Mouse (Mus musculus) midbrain, embryonic 14.5 days (tissue): ENCODE data around the gene Mmp25. TPM values are rescaled to one million over a fixed set of nuclear protein-coding genes. Genes with fewer than 3 reads are reported as not detected.

ENCODE experiments used
- ATAC-seq: fragments of 200-750 bp; cut with Nextera tagmentation; 2 replicates; pipeline ENCODE4 v1.8.0; 2017; ENCODE audit warnings: moderate number of reproducible peaks, moderate library complexity; ENCODE audit not compliant: low FRiP score, low TSS enrichment
- DNase-seq: peaks from one replicate; pipeline ENCODE4 v3.0.0-alpha.2; 2015
- H3K27ac ChIP-seq: fragments of 300-500 bp; sonication (generic); replicated peaks from 2 replicates; pipeline ENCODE4 v1.5.1; 2014; ENCODE audit warnings: mild to moderate bottlenecking, low read depth, low read length, moderate library complexity
- H3K27me3 ChIP-seq: fragments of 300-500 bp; sonication (generic); 2 replicates; pipeline ENCODE4 v1.6.1; 2014; ENCODE audit warnings: low read length, control low read depth, mixed read lengths; ENCODE audit not compliant: control insufficient read depth, insufficient read depth
- H3K36me3 ChIP-seq: fragments of 300-500 bp; sonication (generic); 2 replicates; pipeline ENCODE4 v1.6.1; 2014; ENCODE audit warnings: low read length, control low read depth; ENCODE audit not compliant: control insufficient read depth, insufficient read depth
- H3K4me1 ChIP-seq: fragments of 300-500 bp; sonication (generic); 2 replicates; pipeline ENCODE4 v1.6.1; 2014; ENCODE audit warnings: mild to moderate bottlenecking, antibody characterized with exemption, low read length, control low read depth; ENCODE audit not compliant: control insufficient read depth, insufficient read depth
- H3K4me2 ChIP-seq: fragments of 300-500 bp; sonication (generic); 2 replicates; pipeline ENCODE4 v1.6.1; 2014; ENCODE audit warnings: mild to moderate bottlenecking, low read length, moderate library complexity
- H3K4me3 ChIP-seq: fragments of 300-500 bp; sonication (generic); replicated peaks from 2 replicates; pipeline ENCODE4 v1.5.1; 2014; ENCODE audit warnings: low read depth, low read length
- H3K9ac ChIP-seq: fragments of 300-500 bp; sonication (generic); replicated peaks from 2 replicates; pipeline ENCODE4 v1.6.1; 2014; ENCODE audit warnings: mild to moderate bottlenecking, low read length, moderate library complexity
- H3K9me3 ChIP-seq: fragments of 300-500 bp; sonication (generic); 2 replicates; pipeline ENCODE4 v1.6.1; 2016; ENCODE audit warnings: low read length, control low read depth, mixed read lengths; ENCODE audit not compliant: control insufficient read depth
- WGBS: fragments of 180-500 bp; shearing (Covaris S2); extraction: QIAGEN DNeasy Blood & Tissue Kit; methylation state at CpG from one replicate; pipeline ENCODE4 v1.1.7; 2014; 5-methylcytosine and 5-hydroxymethylcytosine counted together
- polyA plus RNA-seq: library from polyadenylated mRNA; unstranded; fragments of >200 nt; fragmentation: Nextera tagmentation; extraction: Ambion mirVana; gene quantifications from 2 replicates; pipeline ENCODE4 v1.2.1, GENCODE M21; 2014

Gene Mmp25
- polyA plus RNA-seq, result 0.38 and 1.1 TPM in 2 replicates

DNA sequence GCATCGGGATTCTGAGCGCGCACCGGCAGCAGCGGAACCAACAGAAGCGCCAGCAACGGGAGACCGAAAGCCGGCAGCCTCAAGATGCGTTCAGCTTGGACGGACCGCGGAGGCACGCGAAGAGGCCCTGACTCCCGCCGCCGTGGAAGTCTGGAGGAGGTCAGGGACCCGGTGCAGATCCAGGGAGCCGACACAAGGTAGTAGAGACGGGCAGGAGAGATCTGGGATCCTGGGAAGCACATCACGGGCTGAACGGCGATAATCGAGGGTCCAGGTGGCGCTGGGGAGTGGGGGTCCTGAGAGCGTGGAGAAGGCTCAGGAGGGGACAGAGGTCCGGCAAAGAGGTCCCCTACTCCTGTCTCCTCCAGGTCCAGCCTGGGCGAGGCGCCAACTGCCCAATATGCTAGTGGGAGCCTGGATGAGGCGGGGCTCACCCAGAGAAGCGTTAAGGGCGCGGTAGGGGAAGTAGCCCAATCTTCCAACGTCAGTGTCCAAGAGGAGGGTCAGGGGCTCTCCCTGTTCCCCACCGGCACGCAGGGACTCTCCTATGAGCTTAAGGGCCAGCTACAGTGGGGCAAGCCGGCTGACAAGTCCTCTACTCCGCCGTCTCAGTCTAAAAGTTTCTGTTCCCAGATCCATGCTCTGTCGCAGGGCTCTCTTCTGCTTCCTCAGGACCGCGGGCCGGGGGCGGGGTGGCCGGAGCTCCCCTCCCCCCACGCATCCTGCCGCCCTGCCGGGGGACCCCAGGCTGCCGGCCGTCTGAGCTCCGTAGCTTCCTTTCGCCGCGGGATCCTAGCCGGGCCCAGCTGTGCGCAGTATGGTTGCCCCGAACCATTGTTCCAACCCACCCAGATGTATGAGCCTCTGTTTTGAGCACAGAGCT is at the start of gene Mmp25:
Gene Mmp25 (minus strand): TSS at position 665 of the 883 bp plus-strand sequence.
- Histone ChIP-seq H3K27ac (no peak within 1 kb of the TSS), H3K4me2 (peak within 1 kb of the TSS; percentile 67), H3K4me3 (peak within 1 kb of the TSS; percentile 35), H3K9ac (peak within 1 kb of the TSS; percentile 29; the same call in 1 of the 2 replicates), H3K9me3 (no peaks in the 10 kb centered on the region), H3K36me3 (no peaks in the 10 kb centered on the region), H3K4me1 (0 out of 2 replicates have a peak, but pooled peaks cover 6% of the 10 kb centered on the region), H3K27me3 (peaks cover 13% of the 10 kb centered on the region)
- ATAC-seq (peak; percentile 46; the same call in 1 of the 2 replicates), DNase-seq (peak; percentile 47)
- WGBS, result 1% methylated on average over 58 of the region's 58 CpGs

DNA sequence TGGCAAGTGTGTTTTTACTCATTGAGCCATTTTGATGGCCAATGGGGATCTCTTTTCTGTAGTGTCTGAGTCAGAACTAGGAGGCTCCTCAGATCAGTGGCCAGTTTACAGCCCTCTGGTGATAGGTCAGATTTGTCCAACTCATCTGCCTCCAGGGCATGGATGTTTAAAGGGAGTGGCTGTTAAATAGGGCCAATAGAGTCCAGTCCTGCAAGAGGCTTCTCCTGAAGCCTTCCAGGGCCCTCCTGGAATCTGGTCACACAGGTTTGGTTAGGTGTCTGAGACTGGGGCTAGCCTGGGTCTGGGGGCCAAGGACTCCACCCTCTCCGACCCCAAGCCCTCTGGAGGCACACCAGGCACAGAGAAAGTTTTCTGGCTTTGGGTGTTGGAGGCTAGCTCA is 49.4 kb upstream of the Mmp25 start:
- 82% methylated on average over 1 of the region's 1 CpGs for WGBS
- no peaks in the 10 kb centered on the region for H3K9me3 ChIP-seq
- no peaks in the 10 kb centered on the region for H3K36me3 ChIP-seq
- H3K4me3 ChIP-seq, result no peak overlapping the region
- H3K4me1 ChIP-seq, result 0 out of 2 replicates have a peak, but pooled peaks cover 2% of the 10 kb centered on the region
- no peak overlapping the region for H3K9ac ChIP-seq
- ATAC-seq, result no peak
- no peak for DNase-seq
- no peak overlapping the region for H3K27ac ChIP-seq
- no peak overlapping the region for H3K4me2 ChIP-seq
- peaks cover 21% of the 10 kb centered on the region for H3K27me3 ChIP-seq

DNA sequence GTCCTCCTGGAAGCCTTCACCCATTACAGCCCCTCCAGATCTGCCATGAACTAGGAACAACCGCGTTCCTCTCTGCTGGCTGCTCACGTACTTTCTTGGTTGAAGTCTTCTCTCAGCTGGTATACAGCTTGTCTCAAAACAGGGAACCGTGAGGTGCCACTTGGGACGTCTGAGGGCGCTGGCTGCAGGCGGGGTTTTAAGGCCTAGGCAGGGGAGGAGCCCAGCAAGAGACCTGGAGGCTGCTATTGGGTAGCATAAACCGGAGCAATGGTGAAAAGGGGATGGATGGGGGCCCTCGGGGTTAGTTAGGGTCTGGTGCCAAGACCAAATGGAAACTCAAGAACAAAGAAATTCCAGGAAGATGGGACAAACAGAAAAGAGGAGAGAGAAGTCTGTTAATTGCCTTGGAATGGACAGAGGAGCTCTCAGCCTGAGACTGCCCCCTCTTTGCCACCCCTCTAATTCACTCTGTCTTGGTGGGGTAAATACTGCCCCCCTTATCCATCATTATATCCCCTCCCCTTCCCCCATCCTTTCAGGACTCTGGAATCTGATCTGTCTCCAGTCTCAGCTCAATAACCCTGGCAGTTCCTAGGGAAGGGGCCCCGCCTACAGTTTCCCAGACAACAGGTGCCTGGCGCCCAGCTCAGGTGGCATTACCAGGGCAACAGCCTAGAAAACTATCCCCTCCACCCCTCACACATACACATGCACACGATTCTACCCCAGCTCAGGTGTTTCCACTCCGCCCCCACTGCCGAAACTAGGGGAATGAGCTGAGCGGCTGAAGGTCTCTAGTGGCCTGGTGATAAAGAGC is 39.0 kb upstream of the Mmp25 start, which contains the start of gene Cldn9:
Gene Cldn9 (minus strand): TSS at position 171 of the 817 bp plus-strand sequence.
- Histone ChIP-seq H3K4me1 (0 out of 2 replicates have a peak, but pooled peaks cover 5% of the 10 kb centered on the region), H3K36me3 (no peaks in the 10 kb centered on the region), H3K4me2 (no peak within 1 kb of the TSS), H3K9ac (no peak within 1 kb of the TSS), H3K27ac (no peak within 1 kb of the TSS), H3K27me3 (peaks cover 42% of the 10 kb centered on the region), H3K9me3 (no peaks in the 10 kb centered on the region), H3K4me3 (no peak within 1 kb of the TSS)
- 13% methylated on average over 15 of the region's 15 CpGs for WGBS
- no peak for ATAC-seq
- DNase-seq, result no peak

DNA sequence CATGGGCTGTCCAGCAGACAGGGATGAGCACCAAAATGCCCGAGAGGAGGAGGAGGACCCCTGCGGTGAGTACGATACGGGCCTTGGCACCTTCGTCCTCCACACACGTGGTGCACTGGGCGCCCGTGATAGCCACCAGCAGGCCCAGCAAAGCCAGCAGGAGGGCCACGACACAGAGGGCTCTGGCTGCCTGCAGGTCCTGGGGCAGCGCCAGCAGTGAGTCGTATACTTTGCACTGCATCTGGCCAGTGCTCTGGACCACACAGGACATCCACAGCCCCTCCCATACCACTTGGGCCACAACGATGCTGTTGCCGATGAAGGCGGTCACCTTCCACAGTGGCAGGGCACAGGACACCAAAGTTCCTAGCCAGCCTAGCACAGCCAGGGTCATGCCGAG is 38.1 kb upstream of the Mmp25 start:
- Histone ChIP-seq H3K4me2 (no peak overlapping the region), H3K9ac (no peak overlapping the region), H3K4me3 (no peak overlapping the region), H3K4me1 (0 out of 2 replicates have a peak, but pooled peaks cover 5% of the 10 kb centered on the region), H3K9me3 (no peaks in the 10 kb centered on the region), H3K36me3 (no peaks in the 10 kb centered on the region), H3K27me3 (peaks cover 50% of the 10 kb centered on the region), H3K27ac (no peak overlapping the region)
- DNase-seq, result no peak
- 24% methylated on average over 15 of the region's 15 CpGs for WGBS
- no peak for ATAC-seq

DNA sequence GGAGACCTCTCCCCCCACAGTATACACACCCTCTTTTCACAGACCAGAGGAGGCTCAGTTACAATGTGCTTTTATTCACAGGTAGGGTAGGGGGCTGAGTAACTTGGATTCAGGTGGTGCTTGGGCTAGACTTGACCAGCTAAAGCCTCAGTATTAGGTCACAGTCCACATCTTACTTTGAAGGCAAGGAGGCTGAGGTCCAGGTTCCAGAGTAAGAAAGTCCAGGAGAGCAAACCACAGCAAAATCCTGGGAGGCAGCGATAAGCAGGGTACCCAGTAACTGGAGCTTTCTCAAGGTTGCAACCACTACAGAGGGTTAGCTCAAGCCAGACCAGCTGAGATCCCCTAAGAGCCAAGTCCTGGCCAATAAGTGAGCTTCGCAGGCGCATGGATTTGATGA is 37.5 kb upstream of the Mmp25 start:
- Histone ChIP-seq H3K27me3 (peaks cover 51% of the 10 kb centered on the region), H3K9me3 (no peaks in the 10 kb centered on the region)
- no peak for ATAC-seq

DNA sequence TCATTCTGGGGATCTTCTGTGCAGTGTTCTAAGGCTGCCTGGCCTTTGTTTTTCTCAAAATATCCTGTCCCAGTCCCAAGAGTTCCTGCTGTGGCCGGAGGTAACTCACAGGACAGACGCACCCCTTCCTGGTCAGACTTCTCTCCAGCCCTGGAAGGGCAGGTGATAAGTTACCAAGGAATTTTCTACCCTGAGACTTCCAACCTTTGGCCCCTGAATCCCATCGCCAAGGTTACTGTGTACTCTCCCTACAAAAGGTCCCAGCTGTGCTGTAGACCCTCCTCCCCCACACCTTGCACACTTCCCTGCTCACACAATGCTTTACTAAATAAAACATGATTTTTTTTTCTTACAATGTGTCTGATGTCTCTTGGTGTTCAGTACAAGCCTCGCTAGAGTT is 37.0 kb upstream of the Mmp25 start:
- WGBS, result 71% methylated on average over 4 of the region's 4 CpGs
- H3K9ac ChIP-seq, result no peak overlapping the region

More for the DNA sequence above, 37.5 kb upstream of the Mmp25 start:
- no peak overlapping the region for H3K27ac ChIP-seq
- WGBS, result 68% methylated on average over 3 of the region's 3 CpGs
- H3K4me3 ChIP-seq, result no peak overlapping the region
- no peak overlapping the region for H3K9ac ChIP-seq
- no peak overlapping the region for H3K4me2 ChIP-seq
- DNase-seq, result no peak
- H3K36me3 ChIP-seq, result no peaks in the 10 kb centered on the region
- peaks cover 6% of the 10 kb centered on the region; the same call in 1 of the 2 replicates for H3K4me1 ChIP-seq

DNA sequence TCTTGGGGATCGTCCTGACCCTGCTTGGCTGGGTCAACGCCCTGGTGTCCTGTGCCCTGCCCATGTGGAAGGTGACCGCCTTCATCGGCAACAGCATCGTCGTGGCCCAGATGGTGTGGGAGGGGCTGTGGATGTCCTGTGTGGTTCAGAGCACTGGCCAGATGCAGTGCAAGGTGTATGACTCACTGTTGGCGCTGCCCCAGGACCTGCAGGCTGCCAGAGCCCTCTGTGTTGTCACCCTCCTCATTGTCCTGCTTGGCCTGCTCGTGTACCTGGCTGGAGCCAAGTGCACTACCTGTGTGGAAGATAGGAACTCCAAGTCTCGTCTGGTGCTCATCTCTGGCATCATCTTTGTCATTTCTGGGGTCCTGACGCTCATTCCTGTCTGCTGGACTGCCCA is 36.0 kb upstream of the Mmp25 start:
- ATAC-seq, result no peak
- H3K4me3 ChIP-seq, result no peak overlapping the region
- no peak overlapping the region for H3K27ac ChIP-seq
- H3K27me3 ChIP-seq, result peaks cover 59% of the 10 kb centered on the region
- H3K9me3 ChIP-seq, result no peaks in the 10 kb centered on the region
- H3K4me1 ChIP-seq, result peaks cover 21% of the 10 kb centered on the region
- no peaks in the 10 kb centered on the region for H3K36me3 ChIP-seq
- H3K9ac ChIP-seq, result no peak overlapping the region
- no peak for DNase-seq
- WGBS, result 80% methylated on average over 10 of the region's 10 CpGs
- no peak overlapping the region for H3K4me2 ChIP-seq

More for the DNA sequence above, 37.0 kb upstream of the Mmp25 start:
- no peaks in the 10 kb centered on the region for H3K36me3 ChIP-seq
- peaks cover 11% of the 10 kb centered on the region for H3K4me1 ChIP-seq
- H3K4me3 ChIP-seq, result no peak overlapping the region
- ATAC-seq (no peak), DNase-seq (no peak)
- H3K9me3 ChIP-seq, result no peaks in the 10 kb centered on the region
- H3K4me2 ChIP-seq, result no peak overlapping the region
- peaks cover 51% of the 10 kb centered on the region for H3K27me3 ChIP-seq
- no peak overlapping the region for H3K27ac ChIP-seq

DNA sequence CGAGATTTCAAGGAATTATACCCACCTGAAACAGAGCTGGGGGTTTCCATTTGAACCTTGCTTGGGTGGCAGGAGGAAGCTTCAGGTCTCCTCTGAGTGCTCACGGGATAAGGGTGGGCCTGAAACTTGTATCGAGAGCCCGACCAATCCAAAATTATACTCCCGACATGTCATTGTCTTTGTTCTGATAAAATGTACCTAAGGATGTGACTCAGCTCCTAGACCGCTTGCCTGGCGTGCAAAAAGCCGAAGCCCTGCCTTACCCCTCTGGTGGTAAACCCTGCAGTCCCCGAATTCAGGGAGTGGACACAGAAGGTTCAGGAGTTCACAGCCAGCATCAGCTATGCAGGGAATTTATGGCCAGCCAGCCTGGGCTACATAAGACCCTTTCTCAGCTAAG is 35.3 kb upstream of the Mmp25 start:
- WGBS, result 79% methylated on average over 9 of the region's 9 CpGs
- no peak overlapping the region for H3K27ac ChIP-seq
- H3K9me3 ChIP-seq, result no peaks in the 10 kb centered on the region
- peaks cover 21% of the 10 kb centered on the region for H3K4me1 ChIP-seq
- DNase-seq (no peak), ATAC-seq (no peak)
- H3K27me3 ChIP-seq, result peaks cover 67% of the 10 kb centered on the region
- H3K4me3 ChIP-seq, result no peak overlapping the region
- no peak overlapping the region for H3K4me2 ChIP-seq
- no peak overlapping the region for H3K9ac ChIP-seq
- H3K36me3 ChIP-seq, result no peaks in the 10 kb centered on the region
